Mouse (Mus musculus) forebrain, embryonic 15.5 days (tissue): ENCODE measurements around the gene Csn1s2a. TPM values are rescaled to one million over a fixed set of nuclear protein-coding genes. Genes with fewer than 3 reads are reported as not detected.
A peak's percentile ranks its signal among the peaks of the same experiment; 100 is the strongest.
"Not testable (repeated sequence)": the region's sequence is repeated elsewhere in the genome, so short reads cannot be mapped to it uniquely, and the experiment has no call there.

Experiments used
- ATAC-seq: fragments of 200-750 bp; cut with Nextera tagmentation; replicated peaks from 2 replicates; pipeline ENCODE4 v1.8.0; 2017; ENCODE audit warnings: mild to moderate bottlenecking, moderate TSS enrichment, moderate library complexity
- H3K27ac ChIP-seq: fragments of 300-500 bp; sonication (generic); replicated peaks from 2 replicates; pipeline ENCODE4 v1.5.1; 2015; ENCODE audit warnings: mild to moderate bottlenecking, inconsistent platforms
- H3K27me3 ChIP-seq: fragments of 300-500 bp; sonication (generic); 2 replicates; pipeline ENCODE4 v1.6.1; 2015; ENCODE audit warnings: inconsistent platforms
- H3K36me3 ChIP-seq: fragments of 300-500 bp; sonication (generic); 2 replicates; pipeline ENCODE4 v1.6.1; 2015; ENCODE audit warnings: mild to moderate bottlenecking, inconsistent platforms
- H3K4me1 ChIP-seq: fragments of 300-500 bp; sonication (generic); 2 replicates; pipeline ENCODE4 v1.6.1; 2015; ENCODE audit warnings: inconsistent platforms
- H3K4me2 ChIP-seq: fragments of 300-500 bp; sonication (generic); replicated peaks from 2 replicates; pipeline ENCODE4 v1.6.1; 2015; ENCODE audit warnings: mild to moderate bottlenecking, inconsistent platforms
- H3K4me3 ChIP-seq: fragments of 300-500 bp; sonication (generic); 2 replicates; pipeline ENCODE4 v1.5.1; 2015; ENCODE audit warnings: mild to moderate bottlenecking, inconsistent platforms
- H3K9ac ChIP-seq: fragments of 300-500 bp; sonication (generic); replicated peaks from 2 replicates; pipeline ENCODE4 v1.6.1; 2015; ENCODE audit warnings: mild to moderate bottlenecking, inconsistent platforms
- H3K9me3 ChIP-seq: fragments of 300-500 bp; sonication (generic); 2 replicates; pipeline ENCODE4 v1.6.1; 2016; ENCODE audit warnings: inconsistent platforms
- WGBS: fragments of 180-500 bp; shearing (Covaris S2); methylation state at CpG from one replicate; pipeline ENCODE4 v1.1.7; 2015; ENCODE audit warnings: mixed read lengths; 5-methylcytosine and 5-hydroxymethylcytosine counted together
- polyA plus RNA-seq: library from polyadenylated mRNA; unstranded; fragments of >200 nt; fragmentation: Nextera tagmentation; extraction: Ambion mirVana; gene quantifications from 2 replicates; pipeline ENCODE4 v1.2.1, GENCODE M21; 2015

Csn1s2a gene
- not detected in 2 replicates for polyA plus RNA-seq

GRCm38 (mm10) chr5:87774267-87774666 is at the start of gene Csn1s2a:
Gene Csn1s2a, plus strand, starts transcription at chr5:87774567.
- no peak for ATAC-seq
- Histone ChIP-seq H3K4me2 (no peak within 1 kb of the TSS), H3K9me3 (no peaks in the 10 kb centered on the region), H3K27me3 (no peaks in the 10 kb centered on the region), H3K9ac (no peak within 1 kb of the TSS), H3K4me1 (no peaks in the 10 kb centered on the region), H3K27ac (no peak within 1 kb of the TSS), H3K36me3 (no peaks in the 10 kb centered on the region), H3K4me3 (no peak within 1 kb of the TSS)
- WGBS, result 79% methylated on average over 1 of the region's 1 CpGs

- Histone ChIP-seq H3K27me3 (no peaks in the 10 kb centered on the region), H3K27ac (no peak overlapping the region), H3K4me3 (no peak overlapping the region), H3K4me2 (no peak overlapping the region), H3K4me1 (no peaks in the 10 kb centered on the region), H3K9ac (no peak overlapping the region), H3K36me3 (no peaks in the 10 kb centered on the region), H3K9me3 (no peaks in the 10 kb centered on the region)
- ATAC-seq, result no peak
These were observed 39.5 kb upstream of the Csn1s2a start for GRCm38 (mm10) chr5:87734821-87735220.

- H3K4me3 ChIP-seq, result no peak overlapping the region
- no peaks in the 10 kb centered on the region for H3K4me1 ChIP-seq
- H3K9ac ChIP-seq, result no peak overlapping the region
- WGBS, result 90% methylated on average over 1 of the region's 1 CpGs
- H3K4me2 ChIP-seq, result no peak overlapping the region
- no peaks in the 10 kb centered on the region for H3K36me3 ChIP-seq
- no peaks in the 10 kb centered on the region for H3K27me3 ChIP-seq
- no peak overlapping the region for H3K27ac ChIP-seq
- no peaks in the 10 kb centered on the region for H3K9me3 ChIP-seq
- no peak for ATAC-seq
These were observed 20.9 kb upstream of the Csn1s2a start for GRCm38 (mm10) chr5:87753471-87753870.

- Histone ChIP-seq H3K27me3 (no peaks in the 10 kb centered on the region), H3K4me3 (no peak overlapping the region), H3K9me3 (no peaks in the 10 kb centered on the region), H3K4me1 (no peaks in the 10 kb centered on the region), H3K9ac (no peak overlapping the region), H3K27ac (no peak overlapping the region), H3K4me2 (no peak overlapping the region), H3K36me3 (no peaks in the 10 kb centered on the region)
- WGBS, result 89% methylated on average over 3 of the region's 3 CpGs
- no peak for ATAC-seq
These were observed 9.8 kb upstream of the Csn1s2a start for GRCm38 (mm10) chr5:87764546-87764945.

- H3K27ac ChIP-seq, H3K27me3 ChIP-seq, H3K4me3 ChIP-seq, H3K36me3 ChIP-seq, H3K4me2 ChIP-seq, H3K9ac ChIP-seq, H3K4me1 ChIP-seq, ATAC-seq, H3K9me3 ChIP-seq: not testable (repeated sequence)
- 56% methylated on average over 2 of the region's 2 CpGs for WGBS
These were observed 2.2 kb upstream of the Csn1s2a start for GRCm38 (mm10) chr5:87772151-87772550.

GRCm38 (mm10) chr5:87782731-87783130 is 8.4 kb downstream of the Csn1s2a start:
- ATAC-seq, result 0 out of 2 replicates have a peak, but pooled peaks have one; percentile 11
- H3K9me3 ChIP-seq, result no peaks in the 10 kb centered on the region
- H3K4me1 ChIP-seq, result no peaks in the 10 kb centered on the region
- no peaks in the 10 kb centered on the region for H3K36me3 ChIP-seq
- H3K4me2 ChIP-seq, result no peak overlapping the region
- no peak overlapping the region for H3K9ac ChIP-seq
- no peaks in the 10 kb centered on the region for H3K27me3 ChIP-seq
- no peak overlapping the region for H3K4me3 ChIP-seq
- 56% methylated on average over 4 of the region's 4 CpGs for WGBS
- H3K27ac ChIP-seq, result no peak overlapping the region

- Histone ChIP-seq H3K36me3 (no peaks in the 10 kb centered on the region), H3K27me3 (no peaks in the 10 kb centered on the region), H3K9me3 (no peaks in the 10 kb centered on the region), H3K9ac (no peak within 1 kb of the TSS), H3K4me2 (no peak within 1 kb of the TSS), H3K4me1 (no peaks in the 10 kb centered on the region), H3K27ac (no peak within 1 kb of the TSS), H3K4me3 (no peak within 1 kb of the TSS)
- no peak for ATAC-seq
- WGBS, result 84% methylated on average over 2 of the region's 2 CpGs
These were observed 33.4 kb downstream of the Csn1s2a start, which contains the start of gene Csn1s2b for GRCm38 (mm10) chr5:87807782-87808181. Gene Csn1s2b, plus strand, starts transcription at chr5:87808082.

GRCm38 (mm10) chr5:87809253-87809652 is 34.9 kb downstream of the Csn1s2a start:
- Histone ChIP-seq H3K4me3 (no peak overlapping the region), H3K4me1 (no peaks in the 10 kb centered on the region), H3K36me3 (no peaks in the 10 kb centered on the region), H3K9me3 (no peaks in the 10 kb centered on the region), H3K27ac (no peak overlapping the region), H3K4me2 (no peak overlapping the region), H3K27me3 (no peaks in the 10 kb centered on the region), H3K9ac (no peak overlapping the region)
- 46% methylated on average over 2 of the region's 2 CpGs for WGBS
- no peak for ATAC-seq

- H3K27ac ChIP-seq, result no peak within 1 kb of the TSS
- no peak within 1 kb of the TSS for H3K4me2 ChIP-seq
- no peak within 1 kb of the TSS for H3K9ac ChIP-seq
- no peak within 1 kb of the TSS for H3K4me3 ChIP-seq
- H3K36me3 ChIP-seq, result no peaks in the 10 kb centered on the region
- H3K27me3 ChIP-seq, result no peaks in the 10 kb centered on the region
- no peak for ATAC-seq
- 70% methylated on average over 1 of the region's 1 CpGs for WGBS
- H3K4me1 ChIP-seq, result no peaks in the 10 kb centered on the region
- H3K9me3 ChIP-seq, result no peaks in the 10 kb centered on the region
These were observed 51.0 kb downstream of the Csn1s2a start, which contains the start of gene Prr27 for GRCm38 (mm10) chr5:87825386-87825785. Gene Prr27, plus strand, starts transcription at chr5:87825686.

Other genes with a start within 250 kb of the Csn1s2a start
- gene Sult1b1, start 236.4 kb upstream of the Csn1s2a start, polyA plus RNA-seq, result not detected in 2 replicates
- not detected in 2 replicates for gene Sult1d1, start 205.5 kb upstream of the Csn1s2a start, polyA plus RNA-seq
- gene Sult1e1, start 183.0 kb upstream of the Csn1s2a start, polyA plus RNA-seq, result not detected in 2 replicates
- gene Csn1s1, start 108.4 kb upstream of the Csn1s2a start, polyA plus RNA-seq, result not detected in 2 replicates
- not detected in 2 replicates for gene Csn2, start 74.9 kb upstream of the Csn1s2a start, polyA plus RNA-seq
- not detected in 2 replicates for gene Csn1s2b, start 33.5 kb downstream of the Csn1s2a start, polyA plus RNA-seq
- gene Prr27, start 51.1 kb downstream of the Csn1s2a start, polyA plus RNA-seq, result not detected in 2 replicates
- not detected in 2 replicates for gene Odam, start 110.5 kb downstream of the Csn1s2a start, polyA plus RNA-seq
- not detected in 2 replicates for gene Csn3, start 151.0 kb downstream of the Csn1s2a start, polyA plus RNA-seq
- gene 2310003L06Rik, start 194.9 kb downstream of the Csn1s2a start, polyA plus RNA-seq, result not detected in 2 replicates
- gene Gm28434, start 194.9 kb downstream of the Csn1s2a start, polyA plus RNA-seq, result not detected in 2 replicates
- gene Cabs1, start 204.9 kb downstream of the Csn1s2a start, polyA plus RNA-seq, result not detected in 2 replicates
- not detected in 2 replicates for gene Smr3a, start 228.0 kb downstream of the Csn1s2a start, polyA plus RNA-seq